Mouse (Mus musculus) hindbrain, embryonic 13.5 days (tissue): ENCODE measurements around the gene Fkbp11. TPM values are rescaled to one million over a fixed set of nuclear protein-coding genes. Genes with fewer than 3 reads are reported as not detected.

ENCODE experiments used
- ATAC-seq: fragments of 200-750 bp; cut with Nextera tagmentation; 2 replicates; pipeline ENCODE4 v1.8.0; 2017; ENCODE audit warnings: moderate TSS enrichment; ENCODE audit not compliant: low FRiP score
- H3K27ac ChIP-seq: fragments of 300-500 bp; sonication (generic); 2 replicates; pipeline ENCODE4 v1.5.1; 2015; ENCODE audit warnings: inconsistent platforms, mild to moderate bottlenecking, moderate library complexity
- H3K27me3 ChIP-seq: fragments of 300-500 bp; sonication (generic); 2 replicates; pipeline ENCODE4 v1.6.1; 2015; ENCODE audit warnings: mild to moderate bottlenecking, inconsistent platforms
- H3K36me3 ChIP-seq: fragments of 300-500 bp; sonication (generic); 2 replicates; pipeline ENCODE4 v1.6.1; 2015; ENCODE audit warnings: mild to moderate bottlenecking, inconsistent platforms
- H3K4me1 ChIP-seq: fragments of 300-500 bp; sonication (generic); replicated peaks from 2 replicates; pipeline ENCODE4 v1.6.1; 2015; ENCODE audit warnings: inconsistent platforms
- H3K4me2 ChIP-seq: fragments of 300-500 bp; sonication (generic); 2 replicates; pipeline ENCODE4 v1.6.1; 2015; ENCODE audit warnings: inconsistent platforms, mild to moderate bottlenecking, moderate library complexity
- H3K4me3 ChIP-seq: fragments of 300-500 bp; sonication (generic); 2 replicates; pipeline ENCODE4 v1.5.1; 2015; ENCODE audit warnings: mild to moderate bottlenecking, inconsistent platforms
- H3K9ac ChIP-seq: fragments of 300-500 bp; sonication (generic); 2 replicates; pipeline ENCODE4 v1.6.1; 2015; ENCODE audit warnings: mild to moderate bottlenecking, inconsistent platforms
- H3K9me3 ChIP-seq: fragments of 300-500 bp; sonication (generic); 2 replicates; pipeline ENCODE4 v1.6.1; 2016; ENCODE audit warnings: inconsistent platforms
- WGBS: fragments of 180-500 bp; shearing (Covaris S2); methylation state at CpG from one replicate; pipeline ENCODE4 v1.1.7; 2015; 5-methylcytosine and 5-hydroxymethylcytosine counted together
- polyA plus RNA-seq: library from polyadenylated mRNA; unstranded; fragments of >200 nt; fragmentation: Nextera tagmentation; extraction: Ambion mirVana; gene quantifications from 2 replicates; pipeline ENCODE4 v1.2.1, GENCODE M21; 2015

Gene Fkbp11
- polyA plus RNA-seq, 1 experiment from 2014 or later: 6.6 TPM

DNA sequence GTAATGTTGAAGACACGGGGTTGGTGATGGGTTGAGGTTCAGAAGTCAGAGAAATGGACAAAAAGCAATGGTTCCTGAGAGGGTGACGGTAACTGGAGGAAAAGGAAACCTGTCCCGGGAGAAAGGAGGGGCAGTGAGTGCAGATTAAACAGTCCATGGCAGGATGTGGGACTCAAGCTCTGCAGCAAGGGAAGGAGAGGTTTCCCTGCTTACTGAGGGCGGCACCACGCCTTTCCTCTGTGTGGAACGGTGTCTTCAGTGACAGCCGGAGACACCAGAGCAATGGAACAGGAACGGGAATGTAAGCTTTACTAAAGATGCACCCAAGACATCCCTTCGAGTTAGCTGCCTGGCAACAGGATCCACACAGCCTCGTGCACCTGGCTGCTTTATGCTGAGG lies 8.5 kb upstream of the Fkbp11 start:
- 92% methylated on average over 10 of the region's 10 CpGs for WGBS
- no peak for ATAC-seq
- peaks cover 67% of the 10 kb centered on the region for H3K36me3 ChIP-seq
- H3K4me3 ChIP-seq: no peak overlapping the region
- H3K27ac ChIP-seq: no peak overlapping the region
- no peaks in the 10 kb centered on the region for H3K9me3 ChIP-seq
- H3K9ac ChIP-seq: no peak overlapping the region
- no peak overlapping the region for H3K4me2 ChIP-seq
- H3K27me3 ChIP-seq: no peaks in the 10 kb centered on the region
- no peaks in the 10 kb centered on the region for H3K4me1 ChIP-seq

DNA sequence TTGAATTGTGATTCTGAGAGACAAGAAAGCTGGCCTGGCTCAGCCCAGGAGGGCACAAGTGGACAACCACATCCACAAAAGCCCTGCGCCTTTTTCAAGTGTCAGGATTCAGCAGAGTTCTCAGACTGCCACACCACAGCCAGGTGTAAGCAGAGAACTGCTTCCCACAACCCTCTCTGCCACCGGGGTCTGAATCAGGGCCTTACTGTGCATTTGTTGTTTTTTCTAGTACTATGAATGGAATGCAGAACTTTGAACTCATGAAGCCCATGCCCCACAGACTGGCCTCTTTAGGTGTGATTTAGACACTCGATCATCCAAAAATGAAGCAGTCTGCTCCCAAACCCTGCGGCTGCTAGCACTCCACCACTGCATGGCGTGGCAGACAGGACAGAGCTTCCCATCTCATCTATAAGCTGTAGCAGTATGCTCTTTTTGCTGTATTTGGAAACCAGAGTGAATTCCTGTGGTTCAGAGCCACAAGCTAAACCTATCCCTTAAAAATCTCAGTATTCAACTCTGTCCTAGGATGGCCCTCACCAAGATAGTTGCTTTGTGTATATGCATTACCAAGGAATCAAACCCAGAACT lies 6.1 kb upstream of the Fkbp11 start:
- Histone ChIP-seq H3K4me1 (no peaks in the 10 kb centered on the region), H3K9me3 (no peaks in the 10 kb centered on the region), H3K36me3 (peaks cover 42% of the 10 kb centered on the region), H3K27me3 (peaks cover 7% of the 10 kb centered on the region; the same call in 1 of the 2 replicates), H3K4me3 (no peak overlapping the region), H3K9ac (no peak overlapping the region), H3K27ac (no peak overlapping the region; the same call in 1 of the 2 replicates), H3K4me2 (no peak overlapping the region)
- no peak for ATAC-seq
- WGBS: 93% methylated on average over 5 of the region's 5 CpGs

DNA sequence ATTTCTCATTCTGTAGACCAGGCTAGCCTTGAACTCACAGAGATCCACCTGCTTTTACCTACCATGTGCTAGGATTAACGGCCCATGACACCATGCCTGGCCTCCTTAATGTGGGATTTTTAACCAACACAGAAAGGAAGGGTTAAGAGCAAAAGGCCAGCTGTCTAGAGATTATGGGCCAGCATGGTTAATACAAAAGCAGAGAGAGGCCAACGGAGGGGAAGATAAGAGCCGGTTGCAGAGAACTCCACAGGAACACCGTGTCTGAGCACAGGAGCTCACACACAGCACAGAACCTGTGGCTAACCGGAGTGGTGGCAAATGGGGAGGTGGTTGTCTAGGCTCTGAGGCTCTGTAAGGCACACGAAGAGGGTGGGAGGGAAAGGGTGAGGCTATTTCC lies 5.4 kb upstream of the Fkbp11 start:
- Histone ChIP-seq H3K27me3 (peaks cover 13% of the 10 kb centered on the region), H3K4me3 (no peak overlapping the region), H3K4me2 (no peak overlapping the region), H3K9ac (no peak overlapping the region), H3K4me1 (peaks cover 1% of the 10 kb centered on the region; the same call in 1 of the 2 replicates), H3K36me3 (peaks cover 36% of the 10 kb centered on the region), H3K27ac (no peak overlapping the region), H3K9me3 (no peaks in the 10 kb centered on the region)
- no peak for ATAC-seq
- WGBS: 81% methylated on average over 6 of the region's 6 CpGs

DNA sequence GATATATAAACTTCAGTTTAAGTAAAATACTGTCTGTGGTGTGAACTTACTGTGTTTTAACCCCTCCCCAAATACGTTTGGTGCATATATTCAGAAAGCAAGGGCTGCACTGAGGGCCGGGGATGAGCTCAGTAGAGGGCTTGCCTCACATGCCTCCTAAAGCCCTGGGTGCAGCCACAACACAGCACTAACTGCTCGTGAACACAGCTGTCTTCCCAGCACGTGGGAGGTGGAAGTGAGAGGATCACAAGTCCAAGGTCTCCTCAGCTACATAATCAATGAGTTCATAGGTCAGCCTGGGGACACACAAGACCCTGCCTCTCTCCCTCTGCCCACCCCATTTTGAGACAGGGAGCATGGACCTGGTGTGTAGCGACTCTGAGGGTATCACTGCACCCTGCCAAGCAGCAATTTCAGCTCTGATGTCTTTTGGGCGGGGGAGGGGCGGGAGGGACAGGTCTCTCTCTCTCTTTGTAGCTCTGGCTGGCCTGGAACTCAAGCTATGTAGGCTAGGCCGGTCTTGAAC lies 4.1 kb upstream of the Fkbp11 start:
- Histone ChIP-seq H3K9ac (no peak overlapping the region), H3K27me3 (peaks cover 25% of the 10 kb centered on the region), H3K4me3 (no peak overlapping the region), H3K36me3 (peaks cover 26% of the 10 kb centered on the region), H3K4me1 (peaks cover 14% of the 10 kb centered on the region), H3K4me2 (no peak overlapping the region), H3K27ac (no peak overlapping the region), H3K9me3 (no peaks in the 10 kb centered on the region)
- WGBS: 69% methylated on average over 8 of the region's 8 CpGs
- ATAC-seq: no peak

DNA sequence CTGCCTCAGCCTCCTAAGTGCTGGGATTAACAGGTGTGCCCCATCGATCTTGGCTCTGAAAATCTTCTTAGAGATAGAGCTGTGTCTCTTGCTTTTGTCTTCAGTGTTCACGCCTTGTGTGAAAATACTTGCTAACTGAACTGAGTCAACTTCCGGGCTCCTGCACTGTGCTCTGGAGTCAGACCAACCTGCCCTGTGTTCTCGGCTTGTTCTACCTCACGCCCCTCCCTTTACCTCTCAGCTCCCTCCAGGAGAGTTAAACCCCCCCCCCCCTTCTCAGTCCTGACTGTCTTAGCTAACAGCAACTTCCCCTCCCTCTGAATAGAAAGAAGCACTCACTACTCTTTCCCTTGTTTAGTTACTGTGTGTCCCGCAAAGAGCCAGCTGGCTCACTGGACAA lies 2.8 kb upstream of the Fkbp11 start:
- H3K36me3 ChIP-seq: peaks cover 13% of the 10 kb centered on the region
- no peaks in the 10 kb centered on the region for H3K9me3 ChIP-seq
- 83% methylated on average over 6 of the region's 6 CpGs for WGBS
- no peak overlapping the region for H3K9ac ChIP-seq
- H3K4me3 ChIP-seq: no peak overlapping the region
- peaks cover 19% of the 10 kb centered on the region for H3K4me1 ChIP-seq
- H3K27me3 ChIP-seq: peaks cover 37% of the 10 kb centered on the region
- no peak overlapping the region for H3K27ac ChIP-seq
- ATAC-seq: no peak
- H3K4me2 ChIP-seq: no peak overlapping the region

DNA sequence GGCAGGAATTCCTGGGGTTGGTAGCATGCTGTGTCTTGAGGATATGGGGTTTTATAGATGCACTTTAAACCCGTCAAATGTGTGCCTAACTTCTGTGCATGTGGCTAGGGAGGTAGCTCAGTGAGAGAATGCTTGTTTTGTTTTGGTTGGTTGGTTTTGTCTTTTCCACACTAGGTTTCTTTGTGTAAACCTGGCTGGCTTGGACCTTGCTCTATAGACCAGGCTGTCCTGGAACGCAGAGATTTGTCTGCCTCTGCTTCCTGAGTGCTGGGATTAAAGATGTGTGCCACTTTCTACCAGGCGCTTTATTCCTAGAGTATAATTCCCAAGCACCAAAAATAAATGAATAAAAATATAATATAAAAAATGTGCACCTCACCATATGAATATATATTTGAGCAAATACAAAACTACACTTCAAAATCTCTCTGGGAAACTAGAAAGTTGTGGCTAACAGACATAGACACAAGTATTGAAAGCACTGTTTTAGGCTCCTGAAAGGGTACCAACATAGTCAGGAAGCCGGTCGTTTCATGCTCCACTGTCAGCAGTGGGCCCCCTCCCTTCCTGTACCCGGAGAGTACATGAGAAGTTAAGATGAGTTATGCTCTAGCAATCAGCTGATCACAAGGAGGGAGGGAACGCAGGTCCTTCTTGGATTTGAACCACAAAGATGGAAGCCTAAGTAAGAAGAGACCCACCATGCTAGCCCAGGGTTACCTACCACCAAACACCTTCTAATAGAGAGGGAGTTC lies 2.0 kb upstream of the Fkbp11 start:
- H3K4me2 ChIP-seq: no peak overlapping the region
- ATAC-seq: no peak
- 70% methylated on average over 7 of the region's 7 CpGs for WGBS

DNA sequence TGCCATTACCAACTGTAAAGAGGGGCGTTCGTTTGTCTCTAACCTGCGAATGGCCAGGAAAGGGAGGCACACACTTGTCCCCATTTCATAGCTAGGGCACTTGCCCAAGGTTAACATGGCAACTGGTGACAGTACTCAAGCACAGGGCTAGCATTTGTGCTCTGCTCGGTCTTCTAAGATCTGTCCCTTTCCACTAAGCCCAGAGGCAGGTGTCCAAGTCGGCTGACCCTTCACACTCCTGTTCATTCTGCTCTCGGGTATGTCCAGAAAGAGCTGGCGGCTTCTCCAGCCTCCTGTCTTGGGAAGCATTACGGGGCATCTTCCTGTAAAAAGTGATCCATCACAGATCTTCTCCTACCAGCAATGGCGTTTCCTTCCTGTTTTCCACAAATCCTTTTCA lies 368 bp upstream of the Fkbp11 start:
- 38% methylated on average over 9 of the region's 9 CpGs for WGBS
- no peak overlapping the region for H3K27ac ChIP-seq
- ATAC-seq: no peak
- H3K4me3 ChIP-seq: peak overlapping the region; percentile 46
- H3K36me3 ChIP-seq: no peaks in the 10 kb centered on the region
- H3K9ac ChIP-seq: no peak overlapping the region
- peaks cover 51% of the 10 kb centered on the region for H3K27me3 ChIP-seq
- H3K4me2 ChIP-seq: peak overlapping the region; percentile 86
- peaks cover 25% of the 10 kb centered on the region for H3K4me1 ChIP-seq
- no peaks in the 10 kb centered on the region for H3K9me3 ChIP-seq

More for the DNA sequence above, 2.0 kb upstream of the Fkbp11 start:
- H3K4me3 ChIP-seq: no peak overlapping the region
- H3K27ac ChIP-seq: no peak overlapping the region
- H3K9me3 ChIP-seq: no peaks in the 10 kb centered on the region
- H3K4me1 ChIP-seq: peaks cover 19% of the 10 kb centered on the region
- peaks cover 6% of the 10 kb centered on the region; the same call in 1 of the 2 replicates for H3K36me3 ChIP-seq
- H3K9ac ChIP-seq: no peak overlapping the region
- H3K27me3 ChIP-seq: peaks cover 42% of the 10 kb centered on the region

DNA sequence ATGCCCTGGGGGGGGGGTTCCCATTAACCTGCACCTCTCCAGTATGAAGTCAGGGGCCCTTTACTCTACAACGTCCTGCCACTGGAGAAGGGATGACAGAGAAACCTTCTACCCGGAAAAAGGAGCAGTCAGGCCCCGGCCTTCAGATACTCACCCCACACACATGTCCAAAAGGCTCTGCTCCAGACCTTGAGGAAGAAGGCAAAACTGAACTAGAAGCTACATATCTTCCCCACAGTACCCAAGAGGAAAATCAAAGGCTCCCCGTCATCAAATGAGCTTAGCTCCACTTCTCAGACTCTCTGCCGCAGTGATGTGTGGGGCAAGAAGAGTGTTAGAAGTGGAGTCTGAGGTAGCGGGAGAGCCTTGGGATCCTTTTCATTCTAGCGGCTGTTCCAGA lies 1.3 kb downstream of the Fkbp11 start:
- Histone ChIP-seq H3K36me3 (no peaks in the 10 kb centered on the region), H3K4me1 (peaks cover 25% of the 10 kb centered on the region), H3K27me3 (peaks cover 62% of the 10 kb centered on the region), H3K9me3 (no peaks in the 10 kb centered on the region), H3K4me2 (peak overlapping the region; percentile 86), H3K4me3 (peak overlapping the region; percentile 46; the same call in 1 of the 2 replicates), H3K9ac (peak overlapping the region; percentile 66; the same call in 1 of the 2 replicates), H3K27ac (no peak overlapping the region)
- no peak for ATAC-seq
- WGBS: 54% methylated on average over 7 of the region's 7 CpGs

DNA sequence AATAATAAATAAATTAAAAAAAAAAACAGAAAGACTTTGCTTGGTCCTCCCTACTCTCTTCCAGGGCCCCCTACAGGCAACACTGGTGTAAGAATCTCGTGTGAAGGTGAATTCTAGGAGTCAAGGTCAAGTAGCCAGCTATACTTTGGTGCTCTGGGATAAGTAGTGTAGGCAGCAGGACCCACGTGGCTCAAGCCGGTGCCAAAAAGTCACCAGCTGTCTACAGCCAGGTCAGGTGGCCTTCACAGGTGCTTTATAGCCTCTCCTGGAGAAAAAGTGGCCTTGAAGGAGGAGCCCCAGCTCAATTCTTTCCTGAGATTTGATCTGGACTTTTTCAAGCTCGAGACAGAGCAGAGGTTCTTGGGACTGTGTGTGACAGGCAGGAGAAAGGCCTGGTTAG lies 1.9 kb downstream of the Fkbp11 start:
- Histone ChIP-seq H3K9me3 (no peaks in the 10 kb centered on the region), H3K4me1 (peaks cover 25% of the 10 kb centered on the region), H3K9ac (no peak overlapping the region), H3K4me2 (no peak overlapping the region), H3K27me3 (peaks cover 65% of the 10 kb centered on the region), H3K4me3 (no peak overlapping the region), H3K27ac (no peak overlapping the region), H3K36me3 (no peaks in the 10 kb centered on the region)
- ATAC-seq: no peak
- WGBS: 78% methylated on average over 4 of the region's 4 CpGs

DNA sequence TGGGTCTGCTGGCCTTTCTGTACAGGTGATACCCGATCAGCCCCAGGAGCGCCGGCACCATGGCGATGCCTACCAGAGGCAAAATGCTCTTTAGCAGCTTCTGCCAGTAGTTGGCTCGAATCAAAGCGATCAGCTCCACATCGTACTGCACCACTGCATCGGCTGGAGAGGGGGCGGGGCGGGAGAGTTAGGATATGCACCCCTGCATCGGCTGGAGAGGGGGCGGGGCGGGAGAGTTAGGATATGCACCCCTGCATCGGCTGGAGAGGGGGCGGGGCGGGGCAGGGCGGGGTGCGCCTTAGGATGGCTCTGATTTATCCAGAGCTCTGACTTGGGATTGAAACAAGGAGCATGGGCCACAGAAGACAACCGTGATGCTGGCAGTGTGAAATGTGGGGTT lies 3.6 kb downstream of the Fkbp11 start:
- H3K9ac ChIP-seq: no peak overlapping the region
- peaks cover 65% of the 10 kb centered on the region for H3K27me3 ChIP-seq
- 29% methylated on average over 19 of the region's 19 CpGs for WGBS
- no peak overlapping the region for H3K4me3 ChIP-seq
- peak overlapping the region; percentile 30 for H3K4me2 ChIP-seq
- no peaks in the 10 kb centered on the region for H3K36me3 ChIP-seq
- no peaks in the 10 kb centered on the region for H3K9me3 ChIP-seq
- H3K4me1 ChIP-seq: peaks cover 25% of the 10 kb centered on the region
- ATAC-seq: no peak
- H3K27ac ChIP-seq: no peak overlapping the region

DNA sequence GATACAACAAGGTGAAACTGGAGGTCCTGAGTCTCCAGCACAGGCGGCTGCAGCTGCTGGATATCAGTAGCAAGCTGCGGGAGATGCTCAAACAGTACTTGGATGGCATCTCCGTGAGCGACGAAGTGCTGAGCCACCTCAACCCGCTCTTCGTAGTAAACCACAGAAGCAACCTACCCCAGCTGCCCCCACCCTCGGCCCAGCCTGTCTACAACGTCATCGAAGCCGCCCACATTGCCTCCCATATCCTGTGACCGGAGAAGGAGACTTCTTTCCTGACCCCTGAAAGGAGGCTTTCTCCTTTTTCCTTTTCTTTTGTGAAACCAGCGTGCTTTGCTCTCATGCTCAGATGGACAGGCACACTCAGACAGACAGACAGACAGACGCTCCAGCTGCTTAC lies 5.1 kb downstream of the Fkbp11 start:
- H3K36me3 ChIP-seq: no peaks in the 10 kb centered on the region
- H3K4me2 ChIP-seq: no peak overlapping the region
- no peak overlapping the region for H3K9ac ChIP-seq
- no peak overlapping the region for H3K4me3 ChIP-seq
- H3K4me1 ChIP-seq: peaks cover 18% of the 10 kb centered on the region
- no peak overlapping the region for H3K27ac ChIP-seq
- no peaks in the 10 kb centered on the region for H3K9me3 ChIP-seq
- ATAC-seq: no peak
- H3K27me3 ChIP-seq: peaks cover 54% of the 10 kb centered on the region
- WGBS: 67% methylated on average over 14 of the region's 14 CpGs

DNA sequence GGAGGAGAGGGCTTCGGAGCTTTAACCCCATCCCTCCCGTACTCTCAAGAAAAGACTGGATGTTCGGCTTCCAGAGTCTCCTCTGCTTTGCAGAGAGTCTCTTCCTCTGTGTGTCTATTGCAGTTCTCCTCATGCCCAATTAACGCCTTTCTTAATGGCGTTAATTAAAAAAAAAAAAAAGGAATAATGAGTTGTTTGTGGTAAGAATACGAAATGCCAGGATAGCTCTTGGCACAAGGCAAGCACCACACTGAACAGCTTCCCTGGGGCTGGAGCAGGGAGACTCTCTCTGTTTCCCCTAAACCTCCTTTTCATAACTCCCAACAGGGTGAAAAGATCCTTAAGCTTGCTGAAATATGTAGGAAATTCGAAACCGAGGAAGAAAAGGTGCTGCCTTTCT lies 5.8 kb downstream of the Fkbp11 start:
- 81% methylated on average over 8 of the region's 8 CpGs for WGBS
- no peak overlapping the region for H3K4me2 ChIP-seq
- H3K9me3 ChIP-seq: no peaks in the 10 kb centered on the region
- H3K36me3 ChIP-seq: no peaks in the 10 kb centered on the region
- no peak overlapping the region for H3K27ac ChIP-seq
- H3K9ac ChIP-seq: no peak overlapping the region
- no peak overlapping the region for H3K4me3 ChIP-seq
- H3K27me3 ChIP-seq: peaks cover 50% of the 10 kb centered on the region
- H3K4me1 ChIP-seq: peaks cover 12% of the 10 kb centered on the region
- ATAC-seq: no peak

DNA sequence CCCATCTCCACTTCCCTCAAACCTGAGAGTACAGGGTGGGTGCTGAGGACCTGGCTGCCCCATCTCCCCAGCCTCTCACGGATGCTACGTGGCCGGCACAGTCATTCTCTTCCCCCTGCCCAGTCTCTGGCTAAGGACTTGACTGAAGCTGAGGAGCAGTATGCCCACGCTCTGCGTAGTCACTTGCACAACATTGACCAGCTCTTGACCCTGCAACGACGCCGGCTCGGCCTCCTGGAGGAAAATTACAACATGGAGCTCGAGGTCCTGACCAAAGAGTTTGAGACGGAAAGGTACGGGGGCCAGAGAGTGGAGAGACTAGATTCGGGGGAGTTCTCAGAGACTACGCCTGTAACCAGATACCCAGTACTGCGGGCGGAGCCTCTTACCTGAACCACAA lies 10.7 kb downstream of the Fkbp11 start:
- Histone ChIP-seq H3K27ac (no peak overlapping the region), H3K36me3 (no peaks in the 10 kb centered on the region), H3K4me2 (no peak overlapping the region), H3K27me3 (peaks cover 18% of the 10 kb centered on the region; the same call in 1 of the 2 replicates), H3K4me1 (no peaks in the 10 kb centered on the region), H3K4me3 (no peak overlapping the region), H3K9ac (no peak overlapping the region), H3K9me3 (no peaks in the 10 kb centered on the region)
- ATAC-seq: no peak
- WGBS: 72% methylated on average over 16 of the region's 16 CpGs
